Mouse (Mus musculus) neural tube, embryonic 11.5 days (tissue): ENCODE measurements around the gene Sh3kbp1. TPM values are rescaled to one million over a fixed set of nuclear protein-coding genes. Genes with fewer than 3 reads are reported as not detected.

ENCODE experiments used
- ATAC-seq: fragments of 200-750 bp; cut with Nextera tagmentation; 2 replicates; pipeline ENCODE4 v1.8.0; 2017; ENCODE audit warnings: moderate number of reproducible peaks, mild to moderate bottlenecking, moderate TSS enrichment, moderate library complexity; ENCODE audit not compliant: insufficient read depth, low FRiP score, low TSS enrichment
- DNase-seq: peaks from one replicate; pipeline ENCODE4 v3.0.0-alpha.2; 2015; ENCODE audit warnings: low spot score
- H3K27ac ChIP-seq: fragments of 300-500 bp; sonication (generic); 2 replicates; pipeline ENCODE4 v1.5.1; 2014; ENCODE audit warnings: low read depth, mild to moderate bottlenecking, low read length
- H3K27me3 ChIP-seq: fragments of 300-500 bp; sonication (generic); 2 replicates; pipeline ENCODE4 v1.6.1; 2014; ENCODE audit warnings: mild to moderate bottlenecking, low read length, mixed read lengths; ENCODE audit not compliant: control insufficient read depth, insufficient read depth
- H3K36me3 ChIP-seq: fragments of 300-500 bp; sonication (generic); 2 replicates; pipeline ENCODE4 v1.6.1; 2014; ENCODE audit warnings: mild to moderate bottlenecking, low read length, moderate library complexity, mixed read lengths; ENCODE audit not compliant: control insufficient read depth, insufficient read depth
- H3K4me1 ChIP-seq: fragments of 300-500 bp; sonication (generic); 2 replicates; pipeline ENCODE4 v1.6.1; 2014; ENCODE audit warnings: low read length, mixed read lengths; ENCODE audit not compliant: control insufficient read depth, insufficient read depth
- H3K4me2 ChIP-seq: fragments of 300-500 bp; sonication (generic); 2 replicates; pipeline ENCODE4 v1.6.1; 2014; ENCODE audit warnings: low read depth, mild to moderate bottlenecking, moderate library complexity
- H3K4me3 ChIP-seq: fragments of 300-500 bp; sonication (generic); 2 replicates; pipeline ENCODE4 v1.5.1; 2014; ENCODE audit warnings: low read depth, low read length
- H3K9ac ChIP-seq: fragments of 300-500 bp; sonication (generic); 2 replicates; pipeline ENCODE4 v1.6.1; 2014; ENCODE audit warnings: mild to moderate bottlenecking, low read length
- H3K9me3 ChIP-seq: fragments of 300-500 bp; sonication (generic); 2 replicates; pipeline ENCODE4 v1.6.1; 2016; ENCODE audit warnings: low read length; ENCODE audit not compliant: control insufficient read depth
- WGBS: fragments of 180-500 bp; shearing (Covaris S2); extraction: QIAGEN DNeasy Blood & Tissue Kit; methylation state at CpG from one replicate; pipeline ENCODE4 v1.1.7; 2014; 5-methylcytosine and 5-hydroxymethylcytosine counted together
- polyA plus RNA-seq: library from polyadenylated mRNA; unstranded; fragments of >200 nt; fragmentation: Nextera tagmentation; extraction: Ambion mirVana; gene quantifications from 2 replicates; pipeline ENCODE4 v1.2.1, GENCODE M21; 2014

Sh3kbp1 gene
- polyA plus RNA-seq, 1 experiment from 2014 or later: 42.6 TPM

DNA sequence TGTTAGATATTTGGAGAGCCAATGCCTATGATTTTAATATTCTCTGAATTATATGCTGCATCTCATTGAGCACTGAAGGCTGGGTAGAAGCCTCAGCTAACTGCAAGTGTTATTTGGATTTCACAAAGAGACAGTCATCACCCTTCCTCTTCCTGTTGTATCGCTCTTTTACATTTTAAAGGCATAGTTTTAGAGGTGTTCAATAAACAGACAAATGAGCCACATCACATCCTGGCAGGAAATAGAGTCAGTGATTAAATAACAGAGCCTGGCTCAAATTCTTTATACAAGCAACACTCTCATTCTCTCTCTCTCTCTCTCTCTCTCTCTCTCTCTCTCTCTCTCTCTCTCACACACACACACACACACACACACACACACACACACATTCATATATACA is 231.1 kb downstream of the Sh3kbp1 start:
- Histone ChIP-seq H3K27ac (no peak overlapping the region), H3K9ac (no peak overlapping the region), H3K27me3 (no peaks in the 10 kb centered on the region), H3K4me3 (no peak overlapping the region), H3K4me2 (no peak overlapping the region), H3K36me3 (no peaks in the 10 kb centered on the region), H3K4me1 (no peaks in the 10 kb centered on the region), H3K9me3 (no peaks in the 10 kb centered on the region)
- DNase-seq: no peak
- WGBS: 95% methylated on average over 1 of the region's 1 CpGs
- ATAC-seq: no peak

GRCm38 (mm10) chrX:159860841-159861530 is 233.9 kb downstream of the Sh3kbp1 start:
- no peak for ATAC-seq
- no peak overlapping the region for H3K4me3 ChIP-seq
- no peak for DNase-seq
- H3K27me3 ChIP-seq: no peaks in the 10 kb centered on the region
- 78% methylated on average over 3 of the region's 3 CpGs for WGBS
- no peak overlapping the region for H3K9ac ChIP-seq
- H3K4me1 ChIP-seq: no peaks in the 10 kb centered on the region
- H3K9me3 ChIP-seq: no peaks in the 10 kb centered on the region
- no peak overlapping the region for H3K4me2 ChIP-seq
- H3K27ac ChIP-seq: no peak overlapping the region
- H3K36me3 ChIP-seq: no peaks in the 10 kb centered on the region

DNA sequence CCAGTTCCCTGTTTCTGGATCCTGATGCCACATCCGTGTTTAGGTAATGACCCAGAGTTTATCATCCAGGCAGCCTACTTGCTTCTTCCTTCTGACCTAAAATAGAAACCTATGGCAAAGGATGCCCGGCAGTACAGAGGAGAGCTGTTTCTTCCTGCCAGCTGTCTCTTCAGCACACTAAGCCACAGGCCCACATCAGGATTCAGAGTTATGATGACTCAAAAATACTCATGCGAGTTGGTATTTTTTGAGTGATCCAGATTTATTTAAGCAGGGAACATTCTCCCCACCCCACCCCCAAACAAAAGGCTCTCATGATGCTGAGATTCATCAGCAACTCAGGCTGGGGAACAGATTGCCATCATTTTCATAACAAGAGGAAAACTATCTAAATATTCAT is 240.6 kb downstream of the Sh3kbp1 start:
- no peak overlapping the region for H3K9ac ChIP-seq
- 0 out of 2 replicates have a peak, but pooled peaks cover 3% of the 10 kb centered on the region for H3K27me3 ChIP-seq
- no peak overlapping the region for H3K27ac ChIP-seq
- 87% methylated on average over 3 of the region's 3 CpGs for WGBS
- H3K4me1 ChIP-seq: no peaks in the 10 kb centered on the region
- DNase-seq (no peak), ATAC-seq (no peak)
- H3K36me3 ChIP-seq: no peaks in the 10 kb centered on the region
- no peaks in the 10 kb centered on the region for H3K9me3 ChIP-seq
- H3K4me2 ChIP-seq: no peak overlapping the region
- H3K4me3 ChIP-seq: no peak overlapping the region

DNA sequence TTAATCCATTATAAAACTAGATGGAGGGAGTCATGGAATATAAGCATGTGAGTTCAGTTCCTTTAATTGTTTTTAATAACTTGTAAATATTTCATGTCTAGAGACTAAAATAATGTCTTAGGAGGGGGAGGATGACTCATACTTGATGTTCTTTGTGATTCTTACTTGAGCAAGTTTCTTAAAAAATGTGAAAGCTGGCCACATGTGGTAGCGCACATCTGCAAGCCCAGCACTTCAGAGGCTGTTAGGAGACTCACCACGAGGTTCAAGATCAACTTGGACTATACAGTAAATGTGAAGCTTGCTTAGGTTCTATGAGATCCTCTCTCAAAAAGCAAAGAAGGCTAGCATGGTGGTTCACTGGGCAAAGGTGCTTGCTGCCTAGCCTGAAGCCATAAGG is 245.4 kb downstream of the Sh3kbp1 start:
- H3K4me1 ChIP-seq: no peaks in the 10 kb centered on the region
- H3K36me3 ChIP-seq: no peaks in the 10 kb centered on the region
- DNase-seq: no peak
- 74% methylated on average over 2 of the region's 2 CpGs for WGBS
- H3K4me3 ChIP-seq: no peak overlapping the region
- no peak overlapping the region for H3K4me2 ChIP-seq
- no peak overlapping the region for H3K9ac ChIP-seq
- 0 out of 2 replicates have a peak, but pooled peaks cover 3% of the 10 kb centered on the region for H3K27me3 ChIP-seq
- no peaks in the 10 kb centered on the region for H3K9me3 ChIP-seq
- H3K27ac ChIP-seq: no peak overlapping the region
- no peak for ATAC-seq

DNA sequence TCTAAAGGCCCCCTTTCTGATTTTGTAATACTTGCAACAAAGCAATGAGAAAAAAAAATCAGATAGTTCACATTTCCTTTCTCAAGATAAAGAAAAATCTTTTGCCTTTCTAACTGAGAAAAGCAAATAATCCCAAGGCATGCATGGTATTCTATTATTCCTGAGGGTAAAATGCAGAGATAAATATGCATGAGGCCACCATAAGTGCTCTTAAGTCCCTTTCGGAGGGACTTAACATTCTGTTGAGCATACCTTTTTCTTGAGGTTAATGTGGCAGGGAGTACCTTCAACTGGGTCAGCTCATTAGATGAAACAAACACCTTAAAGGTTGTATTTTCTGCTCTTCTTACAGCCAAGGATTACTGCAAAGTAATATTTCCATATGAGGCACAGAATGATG is 250.7 kb downstream of the Sh3kbp1 start:
- 87% methylated on average over 1 of the region's 1 CpGs for WGBS
- ATAC-seq: no peak

DNA sequence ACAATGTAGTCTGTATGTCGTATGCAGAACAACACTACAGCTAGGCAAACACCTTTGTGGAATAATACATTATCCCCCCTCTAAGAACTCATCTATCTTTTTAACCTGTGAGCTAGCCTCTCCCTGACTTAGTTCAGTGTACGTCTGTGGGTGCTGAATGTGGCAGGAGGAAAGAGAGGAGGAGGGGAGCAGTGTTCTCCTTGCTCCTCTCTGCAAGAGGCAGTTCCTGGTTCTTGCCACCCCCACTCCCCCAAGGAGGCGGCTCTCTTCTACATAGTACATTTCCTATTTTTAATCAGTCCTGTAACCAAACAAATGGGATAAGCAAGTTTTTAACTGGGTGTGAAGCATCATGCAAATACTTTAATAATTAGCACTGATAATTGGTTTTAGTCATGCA is 252.4 kb downstream of the Sh3kbp1 start:
- Histone ChIP-seq H3K27me3 (0 out of 2 replicates have a peak, but pooled peaks cover 2% of the 10 kb centered on the region), H3K9ac (no peak overlapping the region), H3K27ac (no peak overlapping the region), H3K36me3 (no peaks in the 10 kb centered on the region), H3K4me3 (no peak overlapping the region), H3K9me3 (no peaks in the 10 kb centered on the region), H3K4me2 (no peak overlapping the region), H3K4me1 (no peaks in the 10 kb centered on the region)
- WGBS: 80% methylated on average over 3 of the region's 3 CpGs
- DNase-seq (no peak), ATAC-seq (no peak)

More for the DNA sequence above, 250.7 kb downstream of the Sh3kbp1 start:
- no peak overlapping the region for H3K27ac ChIP-seq
- no peak for DNase-seq
- no peak overlapping the region for H3K4me3 ChIP-seq
- no peaks in the 10 kb centered on the region for H3K9me3 ChIP-seq
- no peaks in the 10 kb centered on the region for H3K4me1 ChIP-seq
- no peaks in the 10 kb centered on the region for H3K36me3 ChIP-seq
- no peak overlapping the region for H3K4me2 ChIP-seq
- H3K27me3 ChIP-seq: 0 out of 2 replicates have a peak, but pooled peaks cover 2% of the 10 kb centered on the region
- no peak overlapping the region for H3K9ac ChIP-seq

DNA sequence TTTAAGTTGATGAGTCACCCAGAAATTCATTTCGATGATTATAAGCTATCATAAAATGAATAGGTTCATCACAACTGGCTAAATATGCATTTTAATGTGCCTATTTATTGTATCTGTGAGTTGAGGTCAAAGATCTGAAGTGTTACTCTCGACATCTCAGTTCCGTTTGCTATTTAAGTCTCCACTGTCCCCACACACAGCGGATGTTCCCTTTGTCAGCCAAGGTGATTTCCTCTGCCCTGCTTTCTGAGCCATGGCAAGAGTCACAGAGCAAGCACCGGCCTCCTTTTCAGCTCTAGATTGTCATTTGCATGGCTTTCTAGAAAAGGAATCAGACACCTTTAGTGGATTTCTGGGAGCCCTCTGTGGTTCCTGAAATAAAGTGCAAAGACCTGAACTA is 254.5 kb downstream of the Sh3kbp1 start:
- H3K4me2 ChIP-seq: no peak overlapping the region
- H3K4me3 ChIP-seq: no peak overlapping the region
- DNase-seq (no peak), ATAC-seq (no peak)
- H3K27ac ChIP-seq: no peak overlapping the region
- H3K9ac ChIP-seq: no peak overlapping the region
- peaks cover 4% of the 10 kb centered on the region; the same call in 1 of the 2 replicates for H3K27me3 ChIP-seq
- H3K36me3 ChIP-seq: no peaks in the 10 kb centered on the region
- no peaks in the 10 kb centered on the region for H3K4me1 ChIP-seq
- WGBS: 86% methylated on average over 5 of the region's 5 CpGs
- H3K9me3 ChIP-seq: no peaks in the 10 kb centered on the region

DNA sequence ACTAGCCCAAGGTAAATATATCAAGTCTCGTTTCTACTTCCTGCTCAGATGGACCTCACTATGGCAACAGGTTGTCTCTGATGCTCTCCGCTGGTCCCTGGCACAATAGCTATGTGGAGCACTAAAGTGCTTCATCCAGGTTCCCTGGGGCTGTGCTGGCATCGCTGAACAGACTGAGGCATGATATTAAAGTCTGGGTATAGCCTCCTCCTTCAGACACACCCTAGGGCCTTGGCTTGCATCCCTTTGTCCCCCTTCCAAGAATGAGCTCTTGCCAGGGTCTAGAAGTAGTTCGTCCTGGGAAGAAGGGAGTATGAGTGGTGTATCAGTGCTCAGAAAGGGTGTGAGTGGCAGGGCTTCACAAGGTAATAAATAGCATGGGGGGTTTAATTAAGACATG is 269.5 kb downstream of the Sh3kbp1 start:
- DNase-seq: no peak
- no peaks in the 10 kb centered on the region for H3K9me3 ChIP-seq
- H3K4me3 ChIP-seq: no peak overlapping the region
- ATAC-seq: no peak
- H3K27ac ChIP-seq: no peak overlapping the region
- H3K4me1 ChIP-seq: no peaks in the 10 kb centered on the region
- no peak overlapping the region for H3K4me2 ChIP-seq
- H3K27me3 ChIP-seq: 0 out of 2 replicates have a peak, but pooled peaks cover 2% of the 10 kb centered on the region
- 76% methylated on average over 4 of the region's 4 CpGs for WGBS
- H3K36me3 ChIP-seq: no peaks in the 10 kb centered on the region
- H3K9ac ChIP-seq: no peak overlapping the region

GRCm38 (mm10) chrX:159898110-159898509 is 271.0 kb downstream of the Sh3kbp1 start:
- WGBS: 45% methylated on average over 2 of the region's 2 CpGs

More at GRCm38 (mm10) chrX:159898110-159898509, 271.0 kb downstream of the Sh3kbp1 start:
- Histone ChIP-seq H3K27me3 (0 out of 2 replicates have a peak, but pooled peaks cover 2% of the 10 kb centered on the region), H3K9me3 (no peaks in the 10 kb centered on the region), H3K4me3 (no peak overlapping the region), H3K4me1 (no peaks in the 10 kb centered on the region), H3K27ac (no peak overlapping the region), H3K36me3 (no peaks in the 10 kb centered on the region), H3K9ac (no peak overlapping the region), H3K4me2 (no peak overlapping the region)
- ATAC-seq (no peak), DNase-seq (no peak)
